Mouse (Mus musculus) cerebellum, adult 11-12 months (tissue): ENCODE measurements at regions not wholly inside any gene's neighbourhood (a gene's known extent, or its start where the extent isn't known, plus 50 kb on each side); places are given as distances from the start of the nearest gene placed in this dataset.

Experiments
- DNase-seq: peaks from one replicate; pipeline ENCODE4 v3.0.0; 2022

DNA sequence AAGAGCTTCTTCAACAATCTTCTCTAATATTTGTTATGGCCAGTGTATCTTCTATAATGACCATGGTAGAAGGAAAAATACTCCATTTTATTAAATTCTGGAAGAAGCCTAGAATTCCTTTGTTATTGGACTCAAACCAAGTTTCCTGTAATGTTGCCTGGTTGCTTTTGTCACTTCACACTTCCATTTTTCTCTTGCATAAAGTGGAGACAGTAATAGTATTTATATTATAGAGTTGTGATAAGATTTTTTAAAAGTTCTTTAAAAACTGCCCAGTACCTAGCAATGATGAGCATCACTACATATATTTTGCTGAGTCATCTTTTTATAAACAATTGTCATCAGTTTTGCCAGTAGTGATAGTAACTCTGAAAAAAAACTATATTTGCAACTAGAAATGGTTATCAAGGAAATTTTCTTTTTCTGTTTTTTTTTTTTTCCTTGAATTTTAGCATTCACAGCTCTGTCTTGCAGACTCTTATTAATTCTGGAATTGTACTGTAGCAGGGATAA lies 415.2 kb upstream of the Aga start:
- DNase-seq: no peak

DNA sequence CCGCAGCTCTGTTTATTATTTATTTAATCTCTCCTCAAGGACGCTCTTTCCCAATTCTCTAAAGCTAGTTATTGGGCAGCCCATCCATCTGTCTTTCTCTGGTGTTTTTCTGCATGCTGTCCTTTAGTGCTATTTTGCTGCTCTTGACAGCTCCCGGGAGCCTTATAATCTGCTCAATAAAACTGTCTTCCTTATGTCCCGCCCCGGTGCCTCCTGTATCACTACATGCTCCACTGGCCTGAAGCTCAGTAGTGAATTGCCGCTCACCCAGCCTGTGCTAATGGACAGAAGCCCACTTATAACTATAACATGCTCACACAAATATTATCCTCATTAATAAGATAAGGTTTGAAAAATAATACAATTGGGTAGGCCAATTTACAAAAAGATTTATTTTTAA lies 371.5 kb upstream of the Aga start:
- DNase-seq: no peak

DNA sequence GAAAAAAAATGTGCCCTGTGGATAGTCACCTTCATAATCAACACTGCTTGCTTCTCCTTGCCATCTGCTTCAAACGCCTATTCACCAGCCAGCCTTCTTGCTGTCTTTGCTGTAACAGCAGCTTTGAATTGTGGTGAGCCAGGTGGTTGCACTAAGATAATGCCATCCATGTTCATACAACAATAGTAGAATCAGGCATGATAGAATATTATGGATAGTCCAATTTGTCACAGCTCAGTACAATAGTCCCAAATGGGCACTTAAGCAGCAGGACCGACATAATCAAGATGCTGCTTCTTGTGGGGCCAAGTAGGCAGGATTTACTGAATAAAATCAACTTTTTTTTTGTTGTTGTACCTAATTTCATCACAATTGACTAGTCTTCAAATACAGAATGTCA lies 362.6 kb upstream of the Aga start:
- no peak for DNase-seq

DNA sequence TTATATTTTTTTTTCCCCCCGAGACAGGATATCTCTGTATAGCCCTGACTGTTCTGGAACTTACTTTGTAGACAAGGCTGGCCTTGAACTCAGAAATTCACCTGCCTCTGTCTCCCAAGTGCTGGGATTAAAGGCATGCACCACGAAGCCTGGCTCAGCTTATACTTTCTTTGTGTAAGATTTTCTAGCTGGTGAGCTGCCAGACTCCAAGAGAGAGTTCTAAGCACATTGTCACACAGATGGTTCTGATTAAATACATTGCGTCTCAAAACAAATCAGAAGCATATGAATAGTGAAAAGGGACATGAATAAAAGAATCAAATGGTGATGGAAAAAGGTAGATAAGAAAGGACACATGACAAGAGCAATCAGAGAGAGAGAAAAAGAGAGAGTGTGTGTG lies 347.5 kb upstream of the Aga start:
- DNase-seq: no peak

DNA sequence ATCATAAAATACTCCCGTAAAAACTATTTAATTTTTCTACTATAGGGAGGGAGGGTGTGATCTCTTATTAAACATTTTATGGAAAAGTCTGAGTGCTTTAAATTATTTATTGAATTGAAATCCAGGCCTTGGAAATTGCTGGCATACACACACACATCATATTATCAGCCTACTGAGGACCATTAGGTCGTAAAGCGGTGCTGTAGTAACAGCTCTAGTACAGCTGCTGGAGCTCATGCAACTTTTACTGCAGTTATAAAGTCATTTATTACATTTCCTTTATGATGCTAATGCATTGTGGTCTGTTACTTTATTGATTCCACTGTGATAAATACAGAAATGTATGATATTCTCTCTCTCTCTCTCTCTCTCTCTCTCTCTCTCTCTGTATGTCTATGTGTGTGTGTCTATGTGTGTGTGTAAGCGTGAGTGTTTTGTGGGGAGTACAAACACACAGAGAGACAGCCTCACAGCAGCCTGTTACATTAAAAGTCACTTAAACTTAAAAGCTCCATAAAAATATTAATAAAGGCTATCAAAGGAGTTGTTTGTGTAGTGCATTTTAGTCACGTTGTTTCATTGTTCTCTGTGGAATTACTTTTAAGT lies 339.7 kb upstream of the Aga start:
- DNase-seq: no peak

DNA sequence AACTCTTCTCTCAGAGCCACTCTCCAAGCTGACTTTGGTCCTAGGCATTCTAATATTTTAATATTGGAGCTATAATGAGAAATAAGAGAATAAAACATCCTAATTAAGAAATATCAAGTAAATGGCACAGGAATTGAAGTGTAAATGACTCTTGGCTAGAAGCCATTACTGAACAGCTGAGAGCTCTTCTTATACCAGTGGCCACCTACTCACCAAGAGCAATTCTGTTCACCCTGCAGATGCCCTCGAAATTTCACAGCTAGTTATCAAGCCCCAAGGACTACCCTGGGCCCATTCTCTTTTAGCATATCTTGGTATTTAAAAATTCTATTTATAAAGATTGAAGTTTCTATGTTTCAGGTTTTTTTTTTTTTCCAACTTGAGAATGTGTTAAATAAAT lies 319.0 kb upstream of the Aga start:
- no peak for DNase-seq

DNA sequence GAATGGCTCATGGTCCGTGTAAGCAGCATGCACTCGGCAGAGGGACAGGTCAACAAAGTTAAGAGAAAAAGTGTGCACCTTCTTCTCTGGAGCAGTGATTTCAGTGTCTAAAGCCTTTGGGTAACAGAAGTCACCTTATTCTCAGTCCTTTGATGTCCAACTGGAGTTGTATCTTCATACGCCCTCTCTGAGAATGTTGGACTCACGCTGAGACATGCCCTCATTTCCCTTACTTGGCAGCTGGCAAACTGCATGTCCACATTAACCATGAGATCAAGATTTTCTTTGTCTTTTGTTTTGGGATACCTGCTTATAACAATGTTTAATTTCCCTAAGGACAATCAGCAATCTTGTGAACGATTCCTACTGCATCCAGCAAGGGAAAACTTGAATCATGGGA lies 289.3 kb upstream of the Aga start:
- DNase-seq: peak; percentile 40
